Comparison of ENCODE assay signal across 41 mouse cellular contexts in genomic region chr8:71981456-71981855, GRCm38 (mm10). TPM values are rescaled to one million over a fixed set of nuclear protein-coding genes. Genes with fewer than 3 reads are reported as not detected.
"Had no signal": no experiment of that assay in that cellular context is flagged by ENCODE, and none has a peak within 500 bp of the region (broad histone marks: within the 10 kb centered on the region; RNA-seq: fewer than 3 reads in every experiment).

No protein-coding gene starts in this region.

- DNase-seq: left cerebral cortex, postnatal 4 days; liver; liver, embryonic 13.5 days; liver, postnatal 0 days; lung, adult 2 months; lung, embryonic 14.5 days; lung, postnatal 4 days; midbrain, embryonic 14.5 days had no signal

- H3K27me3 ChIP-seq: limb, embryonic 12.5 days; limb, embryonic 13.5 days; limb, embryonic 15.5 days; liver, embryonic 12.5 days; liver, embryonic 13.5 days; liver, embryonic 15.5 days; lung, embryonic 15.5 days; megakaryocyte, embryonic 14.5 days; midbrain, embryonic 12.5 days; midbrain, embryonic 13.5 days; midbrain, embryonic 15.5 days had no signal

- H3K4me3 ChIP-seq: left cerebral cortex, adult 2 months; limb, embryonic 10.5 days; limb, embryonic 12.5 days; limb, embryonic 13.5 days; limb, embryonic 15.5 days; liver, embryonic 12.5 days; liver, embryonic 13.5 days; liver, embryonic 15.5 days; lung, embryonic 15.5 days; midbrain, embryonic 12.5 days; midbrain, embryonic 13.5 days; midbrain, embryonic 15.5 days; myocyte had no signal

- H3K4me2 ChIP-seq: limb, embryonic 12.5 days; limb, embryonic 13.5 days; limb, embryonic 15.5 days; liver, embryonic 11.5 days; liver, embryonic 12.5 days; liver, embryonic 13.5 days; liver, embryonic 15.5 days; lung, embryonic 14.5 days; lung, embryonic 15.5 days; midbrain, embryonic 11.5 days; midbrain, embryonic 12.5 days; midbrain, embryonic 13.5 days; midbrain, embryonic 15.5 days had no signal

- H3K36me3 ChIP-seq: limb, embryonic 10.5 days; limb, embryonic 12.5 days; limb, embryonic 13.5 days; limb, embryonic 15.5 days; liver, embryonic 12.5 days; liver, embryonic 13.5 days; liver, embryonic 15.5 days; lung, embryonic 15.5 days; midbrain, embryonic 12.5 days; midbrain, embryonic 13.5 days; midbrain, embryonic 15.5 days had no signal

- H3K9me3 ChIP-seq: limb, embryonic 10.5 days; limb, embryonic 12.5 days; limb, embryonic 13.5 days; limb, embryonic 15.5 days; liver, embryonic 12.5 days; liver, embryonic 13.5 days; liver, embryonic 15.5 days; lung, embryonic 15.5 days; megakaryocyte, embryonic 14.5 days; midbrain, embryonic 12.5 days; midbrain, embryonic 13.5 days; midbrain, embryonic 15.5 days had no signal

- H3K27ac ChIP-seq: left cerebral cortex, adult 2 months; limb, embryonic 10.5 days; limb, embryonic 12.5 days; limb, embryonic 13.5 days; limb, embryonic 15.5 days; liver, embryonic 12.5 days; liver, embryonic 13.5 days; liver, embryonic 14.5 days; liver, embryonic 15.5 days; lung, embryonic 15.5 days; macrophage; midbrain, embryonic 12.5 days; midbrain, embryonic 13.5 days; midbrain, embryonic 15.5 days had no signal

- H3K9ac ChIP-seq: limb, embryonic 12.5 days; limb, embryonic 13.5 days; limb, embryonic 15.5 days; liver, embryonic 12.5 days; liver, embryonic 13.5 days; liver, embryonic 14.5 days; liver, embryonic 15.5 days; liver, postnatal 0 days; lung, embryonic 14.5 days; lung, embryonic 15.5 days; midbrain, embryonic 12.5 days; midbrain, embryonic 13.5 days; midbrain, embryonic 15.5 days had no signal

- H3K4me1 ChIP-seq: limb, embryonic 10.5 days; limb, embryonic 12.5 days; limb, embryonic 13.5 days; limb, embryonic 15.5 days; liver, embryonic 13.5 days; lung, embryonic 15.5 days; midbrain, embryonic 12.5 days; midbrain, embryonic 13.5 days; midbrain, embryonic 15.5 days had no signal

RNA-seq across cellular contexts. Expression of gene Cyp4f18, which starts 28.0 kb away (rescaled TPM):
- total RNA-seq: left cerebral cortex, adult 2 months; left cerebral cortex, adult 8-10 months; left cerebral cortex, postnatal 10 days; left cerebral cortex, postnatal 14 days; left cerebral cortex, postnatal 25 days; left cerebral cortex, postnatal 36 days; midbrain, postnatal 0 days had no signal

RNA-seq across cellular contexts. Expression of gene Olfr372, which starts 59.6 kb away (rescaled TPM):
- total RNA-seq: left cerebral cortex, adult 2 months; left cerebral cortex, adult 8-10 months; left cerebral cortex, postnatal 10 days; left cerebral cortex, postnatal 14 days; left cerebral cortex, postnatal 25 days; left cerebral cortex, postnatal 36 days; left cerebral cortex, postnatal 4 days; liver, adult 2 months; megakaryocyte progenitor cell, adult 5-6 weeks; megakaryocyte-erythroid progenitor cell, adult 5-6 weeks; midbrain, postnatal 0 days; monocyte, adult 5-6 weeks had no signal
- polyA plus RNA-seq: limb, embryonic 10.5 days; limb, embryonic 11.5 days; limb, embryonic 12.5 days; limb, embryonic 13.5 days; limb, embryonic 14.5 days; limb, embryonic 15.5 days; liver, adult 2 months; liver, embryonic 11.5 days; liver, embryonic 12.5 days; liver, embryonic 13.5 days; liver, embryonic 14.5 days; liver, embryonic 15.5 days; liver, embryonic 16.5 days; liver, postnatal 0 days; lung, adult 2 months; lung, embryonic 14.5 days; lung, embryonic 15.5 days; lung, embryonic 16.5 days; lung, postnatal 0 days; macrophage; midbrain, embryonic 11.5 days; midbrain, embryonic 12.5 days; midbrain, embryonic 13.5 days; midbrain, embryonic 14.5 days; midbrain, embryonic 15.5 days; midbrain, embryonic 16.5 days; midbrain, postnatal 0 days; myocyte had no signal
